Mouse (Mus musculus): ENCODE results near the gene Usp18. TPM values are rescaled to one million over a fixed set of nuclear protein-coding genes. Genes with fewer than 3 reads are reported as not detected.

The Usp18 gene
- total and polyA plus RNA-seq, 2 experiments from 2014 or later, result 5.2 to 13.3 TPM

GRCm38 (mm10) chr6:121218002-121218401, 27.7 kb upstream of the Usp18 start:
- no peak overlapping the region for H3K4me2 ChIP-seq (ENCODE audit: low read depth, low read length)

GRCm38 (mm10) chr6:121219406-121219805, 26.3 kb upstream of the Usp18 start:
- Histone ChIP-seq H3K9me3 (replicated peaks; ENCODE audit: control insufficient read depth, low read length) (no peaks in the 10 kb centered on the region), H3K4me1 (ENCODE audit: control insufficient read depth, insufficient read depth) (peaks cover 27% of the 10 kb centered on the region), H3K4me3 (ENCODE audit: low read depth, low read length) (no peak overlapping the region), H3K9ac (replicated peaks; ENCODE audit: low read depth, low read length) (no peak overlapping the region), H3K27me3 (ENCODE audit: control insufficient read depth, insufficient read depth, low read length) (no peaks in the 10 kb centered on the region), H3K36me3 (replicated peaks; ENCODE audit: control insufficient read depth, insufficient read depth, low read length) (no peaks in the 10 kb centered on the region), H3K4me2 (ENCODE audit: low read depth, low read length) (no peak overlapping the region), H3K27ac (ENCODE audit: low read depth) (peak overlapping the region; percentile 72)
- DNase-seq (ENCODE audit: low spot score) (peak; percentile 77), ATAC-seq (ENCODE audit: insufficient read depth, low read depth) (peak; percentile 95)
- TF ChIP-seq EP300 (IDR thresholded peaks at IDR 0.05; ENCODE audit: low read depth) (no peak), CTCF (IDR thresholded peaks at IDR 0.05; ENCODE audit: low read depth) (peak; percentile 18; the same call in 1 of the 2 replicates)
- WGBS, result 47% methylated on average over 4 of the region's 4 CpGs

More at GRCm38 (mm10) chr6:121218002-121218401, 27.7 kb upstream of the Usp18 start:
- 76% methylated on average over 7 of the region's 7 CpGs for WGBS
- H3K36me3 ChIP-seq (replicated peaks; ENCODE audit: control insufficient read depth, insufficient read depth, low read length), result no peaks in the 10 kb centered on the region
- H3K9ac ChIP-seq (replicated peaks; ENCODE audit: low read depth, low read length), result no peak overlapping the region
- H3K27me3 ChIP-seq (ENCODE audit: control insufficient read depth, insufficient read depth, low read length), result no peaks in the 10 kb centered on the region
- H3K9me3 ChIP-seq (replicated peaks; ENCODE audit: control insufficient read depth, low read length), result no peaks in the 10 kb centered on the region
- DNase-seq (ENCODE audit: low spot score), result no peak
- H3K4me1 ChIP-seq (ENCODE audit: control insufficient read depth, insufficient read depth), result peaks cover 27% of the 10 kb centered on the region
- H3K27ac ChIP-seq (ENCODE audit: low read depth), result no peak overlapping the region
- TF ChIP-seq EP300 (IDR thresholded peaks at IDR 0.05; ENCODE audit: low read depth) (no peak), CTCF (IDR thresholded peaks at IDR 0.05; ENCODE audit: low read depth) (no peak)
- ATAC-seq (ENCODE audit: insufficient read depth, low read depth), result no peak
- H3K4me3 ChIP-seq (ENCODE audit: low read depth, low read length), result no peak overlapping the region

GRCm38 (mm10) chr6:121220181-121220580, 25.5 kb upstream of the Usp18 start:
- Histone ChIP-seq H3K4me3 (ENCODE audit: low read depth, low read length) (no peak overlapping the region), H3K36me3 (replicated peaks; ENCODE audit: control insufficient read depth, insufficient read depth, low read length) (no peaks in the 10 kb centered on the region), H3K4me1 (ENCODE audit: control insufficient read depth, insufficient read depth) (peaks cover 27% of the 10 kb centered on the region), H3K27me3 (ENCODE audit: control insufficient read depth, insufficient read depth, low read length) (no peaks in the 10 kb centered on the region), H3K27ac (ENCODE audit: low read depth) (peak overlapping the region; percentile 72), H3K4me2 (ENCODE audit: low read depth, low read length) (no peak overlapping the region), H3K9me3 (replicated peaks; ENCODE audit: control insufficient read depth, low read length) (no peaks in the 10 kb centered on the region), H3K9ac (replicated peaks; ENCODE audit: low read depth, low read length) (no peak overlapping the region)
- 75% methylated on average over 10 of the region's 10 CpGs for WGBS
- DNase-seq (ENCODE audit: low spot score), result no peak
- no peak for ATAC-seq (ENCODE audit: insufficient read depth, low read depth)
- no peak for TF ChIP-seq CTCF (IDR thresholded peaks at IDR 0.05; ENCODE audit: low read depth)
- TF ChIP-seq EP300 (IDR thresholded peaks at IDR 0.05; ENCODE audit: low read depth), result no peak

GRCm38 (mm10) chr6:121221876-121222597, 23.7 kb upstream of the Usp18 start:
- Histone ChIP-seq H3K36me3 (replicated peaks; ENCODE audit: control insufficient read depth, insufficient read depth, low read length) (no peaks in the 10 kb centered on the region), H3K27ac (ENCODE audit: low read depth) (no peak overlapping the region), H3K4me2 (ENCODE audit: low read depth, low read length) (no peak overlapping the region), H3K9me3 (replicated peaks; ENCODE audit: control insufficient read depth, low read length) (no peaks in the 10 kb centered on the region), H3K27me3 (ENCODE audit: control insufficient read depth, insufficient read depth, low read length) (no peaks in the 10 kb centered on the region), H3K9ac (replicated peaks; ENCODE audit: low read depth, low read length) (no peak overlapping the region), H3K4me1 (ENCODE audit: control insufficient read depth, insufficient read depth) (peaks cover 20% of the 10 kb centered on the region), H3K4me3 (ENCODE audit: low read depth, low read length) (no peak overlapping the region)
- WGBS, result 85% methylated on average over 8 of the region's 8 CpGs
- DNase-seq (ENCODE audit: low spot score) (no peak), ATAC-seq (ENCODE audit: insufficient read depth, low read depth) (no peak)
- TF ChIP-seq CTCF (IDR thresholded peaks at IDR 0.05; ENCODE audit: low read depth) (no peak), EP300 (IDR thresholded peaks at IDR 0.05; ENCODE audit: low read depth) (no peak)

GRCm38 (mm10) chr6:121223001-121223400, 22.7 kb upstream of the Usp18 start:
- Histone ChIP-seq H3K9ac (replicated peaks; ENCODE audit: low read depth, low read length) (no peak overlapping the region), H3K4me3 (ENCODE audit: low read depth, low read length) (no peak overlapping the region), H3K9me3 (replicated peaks; ENCODE audit: control insufficient read depth, low read length) (no peaks in the 10 kb centered on the region), H3K36me3 (replicated peaks; ENCODE audit: control insufficient read depth, insufficient read depth, low read length) (no peaks in the 10 kb centered on the region), H3K4me2 (ENCODE audit: low read depth, low read length) (no peak overlapping the region), H3K4me1 (ENCODE audit: control insufficient read depth, insufficient read depth) (peaks cover 20% of the 10 kb centered on the region), H3K27ac (ENCODE audit: low read depth) (no peak overlapping the region), H3K27me3 (ENCODE audit: control insufficient read depth, insufficient read depth, low read length) (no peaks in the 10 kb centered on the region)
- ATAC-seq (ENCODE audit: insufficient read depth, low read depth) (no peak), DNase-seq (ENCODE audit: low spot score) (no peak)
- TF ChIP-seq EP300 (IDR thresholded peaks at IDR 0.05; ENCODE audit: low read depth) (no peak), CTCF (IDR thresholded peaks at IDR 0.05; ENCODE audit: low read depth) (no peak)
- WGBS, result 93% methylated on average over 14 of the region's 14 CpGs

- 51% methylated on average over 5 of the region's 5 CpGs for WGBS
- H3K27me3 ChIP-seq (ENCODE audit: control insufficient read depth, insufficient read depth, low read length), result no peaks in the 10 kb centered on the region
- H3K4me3 ChIP-seq (ENCODE audit: low read depth, low read length), result no peak overlapping the region
- peaks cover 16% of the 10 kb centered on the region for H3K4me1 ChIP-seq (ENCODE audit: control insufficient read depth, insufficient read depth)
- H3K9me3 ChIP-seq (replicated peaks; ENCODE audit: control insufficient read depth, low read length), result no peaks in the 10 kb centered on the region
- no peak overlapping the region for H3K27ac ChIP-seq (ENCODE audit: low read depth)
- H3K36me3 ChIP-seq (replicated peaks; ENCODE audit: control insufficient read depth, insufficient read depth, low read length), result no peaks in the 10 kb centered on the region
- ATAC-seq (ENCODE audit: insufficient read depth, low read depth), result no peak
- DNase-seq (ENCODE audit: low spot score), result no peak
- no peak overlapping the region for H3K4me2 ChIP-seq (ENCODE audit: low read depth, low read length)
- H3K9ac ChIP-seq (replicated peaks; ENCODE audit: low read depth, low read length), result no peak overlapping the region
- TF ChIP-seq EP300 (IDR thresholded peaks at IDR 0.05; ENCODE audit: low read depth), result no peak
- no peak for TF ChIP-seq CTCF (IDR thresholded peaks at IDR 0.05; ENCODE audit: low read depth)
Observed at GRCm38 (mm10) chr6:121224067-121224466, 21.6 kb upstream of the Usp18 start.
